Mouse (Mus musculus) heart, embryonic 11.5 days (tissue): Measurements from ENCODE around the gene Dus3l. TPM values are rescaled to one million over a fixed set of nuclear protein-coding genes. Genes with fewer than 3 reads are reported as not detected.

Experiments
- ATAC-seq: fragments of 200-750 bp; cut with Nextera tagmentation; replicated peaks from 2 replicates; pipeline ENCODE4 v1.8.0; 2017; ENCODE audit warnings: moderate library complexity; ENCODE audit not compliant: insufficient number of reproducible peaks, low FRiP score, low TSS enrichment
- H3K27ac ChIP-seq: fragments of 300-500 bp; sonication (generic); 2 replicates; pipeline ENCODE4 v1.5.1; 2014; ENCODE audit warnings: mild to moderate bottlenecking, low read depth, low read length
- H3K27me3 ChIP-seq: fragments of 300-500 bp; sonication (generic); 2 replicates; pipeline ENCODE4 v1.6.1; 2014; ENCODE audit warnings: mild to moderate bottlenecking, low read length, mixed read lengths; ENCODE audit not compliant: control insufficient read depth, insufficient read depth
- H3K36me3 ChIP-seq: fragments of 300-500 bp; sonication (generic); 2 replicates; pipeline ENCODE4 v1.6.1; 2014; ENCODE audit warnings: mild to moderate bottlenecking, low read length, moderate library complexity, mixed read lengths; ENCODE audit not compliant: control insufficient read depth, insufficient read depth
- H3K4me1 ChIP-seq: fragments of 300-500 bp; sonication (generic); 2 replicates; pipeline ENCODE4 v1.6.1; 2014; ENCODE audit warnings: low read length; ENCODE audit not compliant: control insufficient read depth, insufficient read depth
- H3K4me2 ChIP-seq: fragments of 300-500 bp; sonication (generic); 2 replicates; pipeline ENCODE4 v1.6.1; 2014; ENCODE audit warnings: mild to moderate bottlenecking, moderate library complexity
- H3K4me3 ChIP-seq: fragments of 300-500 bp; sonication (generic); 2 replicates; pipeline ENCODE4 v1.5.1; 2014; ENCODE audit warnings: low read depth, low read length
- H3K9ac ChIP-seq: fragments of 300-500 bp; sonication (generic); 2 replicates; pipeline ENCODE4 v1.6.1; 2014; ENCODE audit warnings: mild to moderate bottlenecking, low read depth, low read length, moderate library complexity
- H3K9me3 ChIP-seq: fragments of 300-500 bp; sonication (generic); replicated peaks from 2 replicates; pipeline ENCODE4 v1.6.1; 2016; ENCODE audit warnings: low read length; ENCODE audit not compliant: control insufficient read depth
- WGBS: fragments of 180-500 bp; shearing (Covaris S2); extraction: QIAGEN DNeasy Blood & Tissue Kit; methylation state at CpG from one replicate; pipeline ENCODE4 v1.1.7; 2014; ENCODE audit not compliant: insufficient replicate concordance; 5-methylcytosine and 5-hydroxymethylcytosine counted together
- polyA plus RNA-seq: library from polyadenylated mRNA; unstranded; fragments of >200 nt; fragmentation: Nextera tagmentation; extraction: Ambion mirVana; gene quantifications from 2 replicates; pipeline ENCODE4 v1.2.1, GENCODE M21; 2014

The Dus3l gene
- polyA plus RNA-seq, 1 experiment from 2014 or later: 28.4 TPM

DNA sequence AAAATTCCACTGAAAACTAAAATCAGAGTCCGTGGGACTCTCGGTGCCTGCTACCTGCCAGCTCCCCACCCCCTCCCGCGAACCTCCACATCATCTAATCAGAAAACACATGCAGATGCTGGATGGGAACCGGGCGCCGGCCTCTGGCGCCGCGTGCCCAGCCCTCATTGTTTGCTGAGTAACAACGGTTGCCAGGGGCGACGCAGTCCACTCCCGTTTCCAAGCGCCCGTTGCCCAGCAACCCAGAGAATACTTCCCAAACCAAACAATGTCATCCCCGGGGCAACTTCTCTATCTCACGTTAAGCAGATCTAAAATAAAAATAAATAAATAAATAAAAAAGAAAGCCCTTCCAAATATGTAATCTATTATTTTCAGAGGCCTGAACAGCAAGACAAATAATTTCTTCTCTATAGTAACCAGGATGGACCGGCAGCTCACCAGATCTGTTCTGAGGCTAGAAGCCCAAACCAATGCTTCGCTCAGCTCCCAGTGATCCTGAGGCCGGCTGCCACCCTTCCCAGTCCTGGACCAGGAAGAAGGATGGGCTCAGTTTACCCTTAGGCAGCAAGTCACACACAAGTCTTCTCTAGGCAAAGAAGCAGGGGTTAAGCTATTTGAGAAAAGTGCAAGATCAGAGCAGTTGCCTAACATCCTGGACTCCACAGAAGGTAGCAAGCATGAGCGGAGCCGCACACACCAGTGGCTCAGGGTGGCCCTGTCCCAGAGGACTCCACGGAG, 49.9 kb downstream of the Dus3l start:
- 17% methylated on average over 24 of the region's 24 CpGs for WGBS
- no peaks in the 10 kb centered on the region for H3K9me3 ChIP-seq
- H3K4me1 ChIP-seq: peaks cover 27% of the 10 kb centered on the region
- no peaks in the 10 kb centered on the region for H3K27me3 ChIP-seq
- H3K36me3 ChIP-seq: no peaks in the 10 kb centered on the region
- H3K4me3 ChIP-seq: no peak overlapping the region
- no peak overlapping the region for H3K9ac ChIP-seq
- peak; percentile 39; the same call in 1 of the 2 replicates for ATAC-seq
- H3K27ac ChIP-seq: no peak overlapping the region
- H3K4me2 ChIP-seq: no peak overlapping the region

GRCm38 (mm10) chr17:56815057-56815345, 50.4 kb downstream of the Dus3l start:
- H3K27ac ChIP-seq: no peak overlapping the region
- no peaks in the 10 kb centered on the region for H3K27me3 ChIP-seq
- no peaks in the 10 kb centered on the region for H3K9me3 ChIP-seq
- H3K9ac ChIP-seq: no peak overlapping the region
- 79% methylated on average over 3 of the region's 3 CpGs for WGBS
- H3K4me1 ChIP-seq: peaks cover 23% of the 10 kb centered on the region
- ATAC-seq: no peak
- H3K36me3 ChIP-seq: no peaks in the 10 kb centered on the region
- H3K4me2 ChIP-seq: no peak overlapping the region
- H3K4me3 ChIP-seq: no peak overlapping the region

DNA sequence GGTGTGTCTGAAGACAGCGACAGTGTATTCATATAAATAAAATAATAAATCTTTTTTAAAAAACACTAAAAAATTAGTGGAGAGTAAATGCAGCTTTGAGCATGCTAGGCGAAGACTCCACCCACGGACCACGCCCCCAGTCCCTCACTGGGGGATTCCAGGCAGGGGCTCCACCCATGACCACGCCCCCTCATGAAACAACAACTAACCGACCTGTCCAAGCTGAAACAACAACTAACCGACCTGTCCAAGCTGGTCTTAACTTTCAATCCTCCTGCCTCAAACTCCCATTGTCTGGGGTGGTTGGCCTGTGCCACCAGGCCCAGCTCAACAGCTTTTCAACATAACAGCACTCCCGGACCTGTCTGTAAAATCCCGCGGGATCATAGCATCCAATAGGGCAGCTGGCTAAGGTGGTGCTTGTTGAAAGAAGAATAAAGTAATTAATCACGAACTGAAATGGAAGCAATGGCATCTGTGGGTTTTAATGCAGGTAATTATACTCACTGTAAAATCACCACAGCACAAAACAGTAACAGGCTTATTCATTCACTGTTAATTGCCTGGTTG, 53.6 kb downstream of the Dus3l start:
- Histone ChIP-seq H3K36me3 (no peaks in the 10 kb centered on the region), H3K27ac (no peak overlapping the region), H3K27me3 (no peaks in the 10 kb centered on the region), H3K9ac (no peak overlapping the region), H3K4me2 (no peak overlapping the region), H3K4me1 (peaks cover 15% of the 10 kb centered on the region), H3K4me3 (no peak overlapping the region), H3K9me3 (no peaks in the 10 kb centered on the region)
- no peak for ATAC-seq
- 26% methylated on average over 11 of the region's 11 CpGs for WGBS

GRCm38 (mm10) chr17:56819032-56819545, 54.5 kb downstream of the Dus3l start:
- Histone ChIP-seq H3K4me1 (peaks cover 13% of the 10 kb centered on the region), H3K27ac (no peak overlapping the region), H3K9ac (no peak overlapping the region), H3K27me3 (no peaks in the 10 kb centered on the region), H3K4me3 (no peak overlapping the region), H3K9me3 (no peaks in the 10 kb centered on the region), H3K36me3 (no peaks in the 10 kb centered on the region), H3K4me2 (no peak overlapping the region)
- 67% methylated on average over 6 of the region's 6 CpGs for WGBS
- no peak for ATAC-seq

Other genes starting within 250 kb of the Dus3l start
- 0.28 and 0.62 TPM in 2 replicates for gene Gm20219, start 210.4 kb upstream of the Dus3l start, polyA plus RNA-seq
- gene Safb2, start 180.2 kb upstream of the Dus3l start, polyA plus RNA-seq: 47.7 and 48.0 TPM in 2 replicates
- gene Safb, start 179.9 kb upstream of the Dus3l start, polyA plus RNA-seq: 65.9 and 77.3 TPM in 2 replicates
- 284 and 290 TPM in 2 replicates for gene 2410015M20Rik, start 155.0 kb upstream of the Dus3l start, polyA plus RNA-seq
- gene Rpl36, start 151.3 kb upstream of the Dus3l start, polyA plus RNA-seq: 1,303 and 1,414 TPM in 2 replicates
- gene Lonp1, start 137.9 kb upstream of the Dus3l start, polyA plus RNA-seq: 54.1 and 62.2 TPM in 2 replicates
- gene Catsperd, start 136.6 kb upstream of the Dus3l start, polyA plus RNA-seq: 0.20 and 0.42 TPM in 2 replicates
- gene Ranbp3, start 91.5 kb upstream of the Dus3l start, polyA plus RNA-seq: 65.9 and 66.2 TPM in 2 replicates
- gene Ndufa11, start 47.0 kb upstream of the Dus3l start, polyA plus RNA-seq: 651 and 677 TPM in 2 replicates
- gene Vmac, start 46.7 kb upstream of the Dus3l start, polyA plus RNA-seq: 11.9 and 13.4 TPM in 2 replicates
- 4.6 and 5.2 TPM in 2 replicates for gene Nrtn, start 7.2 kb upstream of the Dus3l start, polyA plus RNA-seq
- gene Prr22, start 5.5 kb downstream of the Dus3l start, polyA plus RNA-seq: 0.97 and 1.0 TPM in 2 replicates
- 3.2 and 3.3 TPM in 2 replicates for gene Rfx2, start 66.3 kb downstream of the Dus3l start, polyA plus RNA-seq
- gene Acsbg2, start 109.7 kb downstream of the Dus3l start, polyA plus RNA-seq: not detected in 2 replicates
- gene 1700061G19Rik, start 110.7 kb downstream of the Dus3l start, polyA plus RNA-seq: 0.26 and 0.44 TPM in 2 replicates
- 14.2 and 20.1 TPM in 2 replicates for gene Mllt1, start 170.7 kb downstream of the Dus3l start, polyA plus RNA-seq
- not detected in 2 replicates for gene Acer1, start 217.4 kb downstream of the Dus3l start, polyA plus RNA-seq
- 124 and 130 TPM in 2 replicates for gene Clpp, start 225.5 kb downstream of the Dus3l start, polyA plus RNA-seq
- gene Alkbh7, start 232.6 kb downstream of the Dus3l start, polyA plus RNA-seq: 49.4 and 50.8 TPM in 2 replicates
- 0.50 and 0.72 TPM in 2 replicates for gene Pspn, start 235.3 kb downstream of the Dus3l start, polyA plus RNA-seq
- gene Gtf2f1, start 246.5 kb downstream of the Dus3l start, polyA plus RNA-seq: 40.0 and 41.3 TPM in 2 replicates
- 0.17 and 0.18 TPM in 2 replicates for gene Gm17949, start 246.7 kb downstream of the Dus3l start, polyA plus RNA-seq